27 mouse cellular contexts compared by ENCODE assay signal in the genomic region with DNA sequence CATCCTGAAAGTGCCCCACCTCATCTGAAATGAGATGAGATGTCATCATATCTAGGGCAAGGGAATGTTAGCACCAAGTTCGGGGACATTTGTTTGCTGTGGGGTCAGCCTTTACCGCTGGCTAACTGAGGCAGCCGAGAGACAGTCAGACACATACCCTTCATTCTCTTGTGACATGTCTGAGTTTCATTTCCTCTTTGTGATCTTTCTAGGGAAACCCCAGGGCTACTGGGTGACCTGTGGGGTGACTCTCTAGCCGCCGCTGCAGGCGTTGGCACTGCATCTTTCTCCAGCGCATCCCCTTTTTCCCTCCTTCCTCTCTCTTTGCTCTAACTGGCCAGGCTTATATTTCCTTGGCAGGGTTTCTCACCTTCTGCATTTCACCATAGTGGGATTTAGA.
DNase-seq lines count a peak whose midpoint lies in the region; ATAC-seq and TF ChIP-seq lines count a peak whose summit lies in the region.
"Had no signal": no experiment of that assay in that cellular context is flagged by ENCODE, and none has a peak within 500 bp of the region (broad histone marks: within the 10 kb centered on the region; RNA-seq: fewer than 3 reads in every experiment).

No protein-coding gene starts in this region.

- H3K4me3 ChIP-seq in CH12.LX (replicated peaks in 1 of 3; ENCODE audit: low read depth in 2 of 3, low read length in 2 of 3, poor library complexity in 1 of 3) = no peak overlapping the region
- H3K4me3 ChIP-seq: erythroblast, embryonic 14.5 days; hindbrain, embryonic 13.5 days; lung, embryonic 15.5 days; midbrain, embryonic 10.5 days; neural tube, embryonic 15.5 days had no signal

- peak; percentile 72 for TF ChIP-seq POLR2A in CH12.LX (IDR thresholded peaks at IDR 0.05; ENCODE audit: low read depth, low read length)

- peak; percentile 97 for TF ChIP-seq EP300 in CH12.LX (IDR thresholded peaks at IDR 0.05; ENCODE audit: low read length)

- ATAC-seq in monocyte, adult 5-6 weeks (replicated peaks; ENCODE audit: insufficient number of reproducible peaks, low FRiP score, low TSS enrichment, poor library complexity, severe bottlenecking) = peak; percentile 92
- ATAC-seq: intestine, postnatal 0 days had no signal

- TF ChIP-seq CTCF in CH12.LX (conservative IDR thresholded peaks at IDR 0.05 in 1 of 2, IDR thresholded peaks at IDR 0.05 in 1 of 2; ENCODE audit: low read depth in 2 of 2, low read length in 2 of 2) = no peak

- no peaks in the 10 kb centered on the region for H3K27me3 ChIP-seq in CH12.LX (replicated peaks)
- H3K27me3 ChIP-seq: hindbrain, embryonic 13.5 days; lung, embryonic 15.5 days; neural tube, embryonic 15.5 days had no signal

- H3K9me3 ChIP-seq in CH12.LX (replicated peaks; ENCODE audit: low read length) = peaks cover 9% of the 10 kb centered on the region
- H3K9me3 ChIP-seq: hindbrain, embryonic 13.5 days; lung, embryonic 15.5 days; neural tube, embryonic 15.5 days had no signal

- no peaks in the 10 kb centered on the region for H3K36me3 ChIP-seq in CH12.LX (replicated peaks in 1 of 2; ENCODE audit: control insufficient read depth in 1 of 2, insufficient read depth in 1 of 2, low read length in 1 of 2)
- H3K36me3 ChIP-seq: hindbrain, embryonic 13.5 days; lung, embryonic 15.5 days; midbrain, embryonic 10.5 days; neural tube, embryonic 15.5 days had no signal

- in situ Hi-C loops in CH12.LX (cut with MboI; ENCODE audit: low pct_ligation_motif_present, low pct_unique_long_range_greater_than_20kb, low sequenced_read_pairs) = no loop called here

- no peaks in the 10 kb centered on the region for H3K79me2 ChIP-seq in CH12.LX (replicated peaks; ENCODE audit: control insufficient read depth, extremely low read depth, insufficient read depth, poor library complexity, severe bottlenecking)

- peaks cover 5 to 43% of the 10 kb centered on the region in 2 experiments; a peak in 3 of 4 replicates for H3K4me1 ChIP-seq in CH12.LX (ENCODE audit: control insufficient read depth in 1 of 2, insufficient read depth in 2 of 2)

- dilution Hi-C loops in CH12.LX (cut with MboI; ENCODE audit: extremely low pct_ligation_motif_present, extremely low pct_unique_long_range_greater_than_20kb, low sequenced_read_pairs) = no loop called here

- peak overlapping the region; percentile 79 for H3K4me2 ChIP-seq in CH12.LX (ENCODE audit: insufficient read depth, low read depth, poor library complexity, severe bottlenecking)
- H3K4me2 ChIP-seq: heart, embryonic 11.5 days; hindbrain, embryonic 13.5 days; lung, embryonic 15.5 days; neural tube, embryonic 15.5 days had no signal

- H3K27ac ChIP-seq in CH12.LX (ENCODE audit: insufficient read depth, low read depth) = peak overlapping the region; percentile 98
- H3K27ac ChIP-seq: hindbrain, embryonic 13.5 days; liver, embryonic 14.5 days; lung, embryonic 15.5 days; midbrain, embryonic 10.5 days; neural tube, embryonic 15.5 days had no signal

- peak; percentile 12 for TF ChIP-seq RAD21 in CH12.LX (IDR thresholded peaks at IDR 0.05; ENCODE audit: low read depth, low read length)

- peak; percentile 7 for DNase-seq in spleen, adult 12 weeks (ENCODE audit: low spot score)
- DNase-seq in spleen, postnatal 14 days (ENCODE audit: low spot score in 2 of 2) = no peak
- peak; percentile 91 for DNase-seq in CH12.LX (ENCODE audit: extremely low read depth)
- DNase-seq in induced T-regulatory cell, adult 2 months (ENCODE audit: low read depth) = peak; percentile 29
- no peak for DNase-seq in right cerebral cortex, adult 2 months (ENCODE audit: low spot score in 2 of 2)
- DNase-seq in cerebellum, adult 9-11 months = no peak
- DNase-seq in embryo, embryonic 10.5 days (ENCODE audit: low spot score) = no peak
- DNase-seq: adrenal gland, adult 8-10 months; cerebellum, adult 11 months; cerebellum, adult 9-10 months; gastrocnemius, postnatal 10 days; heart, postnatal 4 days; kidney, adult 9 months; kidney, postnatal 10 days; liver; lung, postnatal 4 days; right cerebral cortex, postnatal 4 days; thymus, postnatal 4 days had no signal

- H3K9ac ChIP-seq in CH12.LX (ENCODE audit: insufficient read depth, low read depth) = peak overlapping the region; percentile 23; the same call in 1 of the 2 replicates
- H3K9ac ChIP-seq: hindbrain, embryonic 13.5 days; liver, embryonic 14.5 days; lung, embryonic 15.5 days; neural tube, embryonic 15.5 days had no signal

TF ChIP-seq in CH12.LX, 34 proteins besides CTCF, POLR2A, EP300 and RAD21:
- TF ChIP-seq KAT2A (IDR thresholded peaks at IDR 0.05; ENCODE audit: insufficient replicate concordance, low read length) (no peak), ETS1 (conservative IDR thresholded peaks at IDR 0.05; ENCODE audit: low read depth, low read length) (peak; percentile 83), JUN (IDR thresholded peaks at IDR 0.05; ENCODE audit: insufficient read depth, low read depth, low read length) (no peak), SIN3A (IDR thresholded peaks at IDR 0.05; ENCODE audit: low read length) (peak; percentile 80), TCF12 (IDR thresholded peaks at IDR 0.05; ENCODE audit: low read depth, low read length) (peak; percentile 65; the same call in 1 of the 2 replicates), POLR2AphosphoS2 (IDR thresholded peaks at IDR 0.05; ENCODE audit: low read depth, low read length) (no peak), BHLHE40 (IDR thresholded peaks at IDR 0.05; ENCODE audit: low read depth, low read length) (peak; percentile 86), ZMIZ1 (IDR thresholded peaks at IDR 0.05; ENCODE audit: low read depth, low read length) (0 out of 2 replicates have a peak, but pooled peaks have one; percentile 33), MAFK (IDR thresholded peaks at IDR 0.05; ENCODE audit: insufficient replicate concordance, low read length) (0 out of 2 replicates have a peak, but pooled peaks have one; percentile 15), GABPA (IDR thresholded peaks at IDR 0.05; ENCODE audit: insufficient replicate concordance, low read depth, low read length) (no peak), ZC3H11A (IDR thresholded peaks at IDR 0.05; ENCODE audit: low read depth, low read length) (no peak), MYC (IDR thresholded peaks at IDR 0.05; ENCODE audit: low read depth, low read length) (no peak; the same call in 1 of the 2 replicates), HCFC1 (IDR thresholded peaks at IDR 0.05; ENCODE audit: low read depth, low read length) (0 out of 2 replicates have a peak, but pooled peaks have one; percentile 22), ELF1 (IDR thresholded peaks at IDR 0.05; ENCODE audit: low read depth, low read length) (peak; percentile 57), MEF2A (IDR thresholded peaks at IDR 0.05; ENCODE audit: borderline replicate concordance, low read depth, low read length) (peak; percentile 69; the same call in 1 of the 2 replicates), E2F4 (IDR thresholded peaks at IDR 0.05; ENCODE audit: insufficient replicate concordance, low read depth, low read length) (no peak), NELFE (IDR thresholded peaks at IDR 0.05; ENCODE audit: low read depth, low read length) (no peak), ZNF384 (IDR thresholded peaks at IDR 0.05; ENCODE audit: low read depth, low read length) (peak; percentile 26; the same call in 1 of the 2 replicates), USF2 (conservative IDR thresholded peaks at IDR 0.05; ENCODE audit: low read depth, low read length) (no peak), USF1 (IDR thresholded peaks at IDR 0.05; ENCODE audit: low read depth, low read length) (no peak), JUND (conservative IDR thresholded peaks at IDR 0.05; ENCODE audit: low read depth, low read length) (peak; percentile 22; the same call in 1 of the 2 replicates), ZKSCAN1 (IDR thresholded peaks at IDR 0.05; ENCODE audit: borderline replicate concordance, low read depth, low read length) (no peak), MXI1 (IDR thresholded peaks at IDR 0.05; ENCODE audit: low read depth, low read length) (no peak), TBP (conservative IDR thresholded peaks at IDR 0.05; ENCODE audit: low read depth, low read length) (peak; percentile 84), SMC3 (IDR thresholded peaks at IDR 0.05; ENCODE audit: low read depth, low read length) (peak; percentile 12; the same call in 1 of the 2 replicates), MAX (IDR thresholded peaks at IDR 0.05; ENCODE audit: low read length) (no peak), IRF4 (IDR thresholded peaks at IDR 0.05; ENCODE audit: low read depth, low read length) (peak; percentile 98), CHD1 (IDR thresholded peaks at IDR 0.05; ENCODE audit: low read depth, low read length) (no peak), CHD2 (IDR thresholded peaks at IDR 0.05; ENCODE audit: low read length) (peak; percentile 76), MAZ (IDR thresholded peaks at IDR 0.05; ENCODE audit: low read depth, low read length) (no peak), PAX5 (IDR thresholded peaks at IDR 0.05; ENCODE audit: low read length) (no peak), NRF1 (IDR thresholded peaks at IDR 0.05; ENCODE audit: low read depth, low read length) (no peak), RCOR1 (conservative IDR thresholded peaks at IDR 0.05; ENCODE audit: low read depth, low read length) (no peak; the same call in 1 of the 2 replicates), UBTF (IDR thresholded peaks at IDR 0.05; ENCODE audit: low read depth, low read length) (no peak)

Comparison
In these comparisons a context has a peak if more than half of its experiments do, and no peak if none do; other contexts are left out.
1. DNase-seq: peak in spleen, adult 12 weeks (single experiment), CH12.LX (single experiment) and induced T-regulatory cell, adult 2 months (single experiment); none in spleen, postnatal 14 days (0 of 2), right cerebral cortex, adult 2 months (0 of 2), cerebellum, adult 9-11 months (single experiment) and embryo, embryonic 10.5 days (single experiment).